Mouse (Mus musculus): ENCODE results near the gene Cnppd1. TPM values are rescaled to one million over a fixed set of nuclear protein-coding genes. Genes with fewer than 3 reads are reported as not detected.

Cnppd1 gene
- polyA plus RNA-seq (2014; fragmentation: Nextera tagmentation; extraction: Ambion mirVana): 42.4 and 47.4 TPM in 2 replicates

- Histone ChIP-seq H3K9me3 (ENCODE audit: control insufficient read depth, low read length) (no peaks in the 10 kb centered on the region), H3K27ac (peak within 1 kb of the TSS; percentile 96), H3K4me2 (replicated peaks) (peak within 1 kb of the TSS; percentile 82), H3K4me1 (replicated peaks; ENCODE audit: control insufficient read depth, insufficient read depth, low read length) (peaks cover 22% of the 10 kb centered on the region), H3K36me3 (replicated peaks; ENCODE audit: control insufficient read depth, insufficient read depth) (peaks cover 57% of the 10 kb centered on the region), H3K27me3 (ENCODE audit: control insufficient read depth, insufficient read depth, low read length) (no peaks in the 10 kb centered on the region), H3K4me3 (replicated peaks; ENCODE audit: low read length) (peak within 1 kb of the TSS; percentile 85), H3K9ac (peak within 1 kb of the TSS; percentile 96)
- under 1% methylated on average over 77 of the region's 91 CpGs for WGBS
- DNase-seq (ENCODE audit: low spot score) (peak; percentile 97), ATAC-seq (ENCODE audit: low FRiP score) (peak; percentile 90)
Observed at GRCm38 (mm10) chr1:75142301-75143261, at the start of gene Cnppd1, which contains the start of gene Retreg2. Gene Cnppd1 (minus strand): TSS chr1:75142711. Gene Retreg2 (plus strand): TSS chr1:75142778.

GRCm38 (mm10) chr1:75191622-75192402 is 49.3 kb upstream of the Cnppd1 start, which contains the start of the genes Ankzf1 and Atg9a:
Gene Ankzf1 (plus strand): TSS chr1:75192151.
Gene Atg9a (minus strand): TSS chr1:75192196.
- ATAC-seq (ENCODE audit: low FRiP score) (peak; percentile 99), DNase-seq (ENCODE audit: low spot score) (peak; percentile 93)
- Histone ChIP-seq H3K4me3 (replicated peaks; ENCODE audit: low read length) (peak within 1 kb of the TSS; percentile 78), H3K27ac (peak within 1 kb of the TSS; percentile 96), H3K9ac (peak within 1 kb of the TSS; percentile 89), H3K4me1 (replicated peaks; ENCODE audit: control insufficient read depth, insufficient read depth, low read length) (peaks cover 26% of the 10 kb centered on the region), H3K36me3 (replicated peaks; ENCODE audit: control insufficient read depth, insufficient read depth) (peaks cover 49% of the 10 kb centered on the region), H3K9me3 (ENCODE audit: control insufficient read depth, low read length) (no peaks in the 10 kb centered on the region), H3K4me2 (replicated peaks) (peak within 1 kb of the TSS; percentile 99), H3K27me3 (ENCODE audit: control insufficient read depth, insufficient read depth, low read length) (no peaks in the 10 kb centered on the region)
- WGBS: under 1% methylated on average over 54 of the region's 56 CpGs

GRCm38 (mm10) chr1:75191258-75191621 is 48.7 kb upstream of the Cnppd1 start:
- H3K9me3 ChIP-seq (ENCODE audit: control insufficient read depth, low read length): no peaks in the 10 kb centered on the region
- H3K9ac ChIP-seq: peak overlapping the region; percentile 89
- no peaks in the 10 kb centered on the region for H3K27me3 ChIP-seq (ENCODE audit: control insufficient read depth, insufficient read depth, low read length)
- ATAC-seq (ENCODE audit: low FRiP score): no peak
- peaks cover 26% of the 10 kb centered on the region for H3K4me1 ChIP-seq (replicated peaks; ENCODE audit: control insufficient read depth, insufficient read depth, low read length)
- peak overlapping the region; percentile 96 for H3K27ac ChIP-seq
- no peak for DNase-seq (ENCODE audit: low spot score)
- H3K4me3 ChIP-seq (replicated peaks; ENCODE audit: low read length): peak overlapping the region; percentile 78
- H3K36me3 ChIP-seq (replicated peaks; ENCODE audit: control insufficient read depth, insufficient read depth): peaks cover 49% of the 10 kb centered on the region
- peak overlapping the region; percentile 92 for H3K4me2 ChIP-seq (replicated peaks)
- 43% methylated on average over 5 of the region's 5 CpGs for WGBS

- H3K27ac ChIP-seq: no peak overlapping the region
- H3K4me1 ChIP-seq (replicated peaks; ENCODE audit: control insufficient read depth, insufficient read depth, low read length): peaks cover 26% of the 10 kb centered on the region
- DNase-seq (ENCODE audit: low spot score): no peak
- no peak for ATAC-seq (ENCODE audit: low FRiP score)
- H3K4me3 ChIP-seq (replicated peaks; ENCODE audit: low read length): no peak overlapping the region
- no peaks in the 10 kb centered on the region for H3K27me3 ChIP-seq (ENCODE audit: control insufficient read depth, insufficient read depth, low read length)
- WGBS: 76% methylated on average over 2 of the region's 2 CpGs
- peaks cover 49% of the 10 kb centered on the region for H3K36me3 ChIP-seq (replicated peaks; ENCODE audit: control insufficient read depth, insufficient read depth)
- H3K9me3 ChIP-seq (ENCODE audit: control insufficient read depth, low read length): no peaks in the 10 kb centered on the region
- 0 out of 2 replicates have a peak overlapping the region, but pooled peaks have one; percentile 89 for H3K9ac ChIP-seq
- H3K4me2 ChIP-seq (replicated peaks): peak overlapping the region; percentile 92
Observed at GRCm38 (mm10) chr1:75190577-75190976, 48.1 kb upstream of the Cnppd1 start.

- ATAC-seq (ENCODE audit: low FRiP score): no peak
Observed at GRCm38 (mm10) chr1:75187914-75188483, 45.5 kb upstream of the Cnppd1 start.

GRCm38 (mm10) chr1:75187126-75187525 is 44.6 kb upstream of the Cnppd1 start:
- no peak overlapping the region for H3K27ac ChIP-seq
- no peak overlapping the region for H3K4me2 ChIP-seq (replicated peaks)
- ATAC-seq (ENCODE audit: low FRiP score) (no peak), DNase-seq (ENCODE audit: low spot score) (no peak)
- H3K4me3 ChIP-seq (replicated peaks; ENCODE audit: low read length): no peak overlapping the region
- H3K27me3 ChIP-seq (ENCODE audit: control insufficient read depth, insufficient read depth, low read length): no peaks in the 10 kb centered on the region
- H3K9me3 ChIP-seq (ENCODE audit: control insufficient read depth, low read length): no peaks in the 10 kb centered on the region
- no peak overlapping the region for H3K9ac ChIP-seq
- peaks cover 77% of the 10 kb centered on the region for H3K36me3 ChIP-seq (replicated peaks; ENCODE audit: control insufficient read depth, insufficient read depth)
- peaks cover 13% of the 10 kb centered on the region for H3K4me1 ChIP-seq (replicated peaks; ENCODE audit: control insufficient read depth, insufficient read depth, low read length)

More at GRCm38 (mm10) chr1:75187914-75188483, 45.5 kb upstream of the Cnppd1 start:
- H3K4me3 ChIP-seq (replicated peaks; ENCODE audit: low read length): no peak overlapping the region
- 98% methylated on average over 2 of the region's 2 CpGs for WGBS
- DNase-seq (ENCODE audit: low spot score): no peak
- peaks cover 68% of the 10 kb centered on the region for H3K36me3 ChIP-seq (replicated peaks; ENCODE audit: control insufficient read depth, insufficient read depth)
- H3K9ac ChIP-seq: no peak overlapping the region
- H3K9me3 ChIP-seq (ENCODE audit: control insufficient read depth, low read length): no peaks in the 10 kb centered on the region
- H3K27me3 ChIP-seq (ENCODE audit: control insufficient read depth, insufficient read depth, low read length): no peaks in the 10 kb centered on the region
- H3K4me2 ChIP-seq (replicated peaks): no peak overlapping the region
- no peak overlapping the region for H3K27ac ChIP-seq
- peaks cover 20% of the 10 kb centered on the region for H3K4me1 ChIP-seq (replicated peaks; ENCODE audit: control insufficient read depth, insufficient read depth, low read length)

- H3K27me3 ChIP-seq (ENCODE audit: control insufficient read depth, insufficient read depth, low read length): no peaks in the 10 kb centered on the region
- no peak overlapping the region for H3K4me2 ChIP-seq (replicated peaks)
- no peak overlapping the region for H3K9ac ChIP-seq
- H3K36me3 ChIP-seq (replicated peaks; ENCODE audit: control insufficient read depth, insufficient read depth): peaks cover 86% of the 10 kb centered on the region
- ATAC-seq (ENCODE audit: low FRiP score) (no peak), DNase-seq (ENCODE audit: low spot score) (no peak)
- WGBS: 93% methylated on average over 11 of the region's 11 CpGs
- H3K27ac ChIP-seq: no peak overlapping the region
- no peak overlapping the region for H3K4me3 ChIP-seq (replicated peaks; ENCODE audit: low read length)
- H3K9me3 ChIP-seq (ENCODE audit: control insufficient read depth, low read length): no peaks in the 10 kb centered on the region
- peaks cover 6% of the 10 kb centered on the region; the same call in 1 of the 2 replicates for H3K4me1 ChIP-seq (replicated peaks; ENCODE audit: control insufficient read depth, insufficient read depth, low read length)
Observed at GRCm38 (mm10) chr1:75185495-75185894, 43.0 kb upstream of the Cnppd1 start.

- H3K9me3 ChIP-seq (ENCODE audit: control insufficient read depth, low read length): no peaks in the 10 kb centered on the region
- DNase-seq (ENCODE audit: low spot score) (no peak), ATAC-seq (ENCODE audit: low FRiP score) (no peak)
- no peak overlapping the region for H3K27ac ChIP-seq
- H3K36me3 ChIP-seq (replicated peaks; ENCODE audit: control insufficient read depth, insufficient read depth): peaks cover 65% of the 10 kb centered on the region
- H3K4me1 ChIP-seq (replicated peaks; ENCODE audit: control insufficient read depth, insufficient read depth, low read length): peaks cover 15% of the 10 kb centered on the region
- no peaks in the 10 kb centered on the region for H3K27me3 ChIP-seq (ENCODE audit: control insufficient read depth, insufficient read depth, low read length)
- H3K9ac ChIP-seq: no peak overlapping the region
- 73% methylated on average over 4 of the region's 4 CpGs for WGBS
- no peak overlapping the region for H3K4me2 ChIP-seq (replicated peaks)
- H3K4me3 ChIP-seq (replicated peaks; ENCODE audit: low read length): no peak overlapping the region
Observed at GRCm38 (mm10) chr1:75182160-75182559, 39.6 kb upstream of the Cnppd1 start.

Measured in hindbrain, embryonic 14.5 days (tissue).